Mouse (Mus musculus) kidney, embryonic 14.5 days (tissue): Measurements from ENCODE around the gene Prkcd. TPM values are rescaled to one million over a fixed set of nuclear protein-coding genes. Genes with fewer than 3 reads are reported as not detected.

Source experiments
- ATAC-seq: fragments of 200-750 bp; cut with Nextera tagmentation; 2 replicates; pipeline ENCODE4 v1.8.0; 2017; ENCODE audit warnings: moderate number of reproducible peaks, mild to moderate bottlenecking, moderate TSS enrichment, moderate library complexity; ENCODE audit not compliant: low FRiP score, low TSS enrichment
- H3K27ac ChIP-seq: fragments of 300-500 bp; sonication (generic); 2 replicates; pipeline ENCODE4 v1.5.1; 2014; ENCODE audit warnings: low read depth, mild to moderate bottlenecking, low read length, moderate library complexity, mixed read lengths
- H3K27me3 ChIP-seq: fragments of 300-500 bp; sonication (generic); 2 replicates; pipeline ENCODE4 v1.6.1; 2014; ENCODE audit warnings: mild to moderate bottlenecking, low read length; ENCODE audit not compliant: control insufficient read depth, insufficient read depth
- H3K36me3 ChIP-seq: fragments of 300-500 bp; sonication (generic); 2 replicates; pipeline ENCODE4 v1.6.1; 2014; ENCODE audit warnings: low read length, mixed read lengths; ENCODE audit not compliant: control insufficient read depth, insufficient read depth
- H3K4me1 ChIP-seq: fragments of 300-500 bp; sonication (generic); 2 replicates; pipeline ENCODE4 v1.6.1; 2014; ENCODE audit warnings: low read length, mixed read lengths; ENCODE audit not compliant: control insufficient read depth, insufficient read depth
- H3K4me2 ChIP-seq: fragments of 300-500 bp; sonication (generic); replicated peaks from 2 replicates; pipeline ENCODE4 v1.6.1; 2014; ENCODE audit warnings: low read depth, mild to moderate bottlenecking, low read length
- H3K4me3 ChIP-seq: fragments of 300-500 bp; sonication (generic); 2 replicates; pipeline ENCODE4 v1.5.1; 2014; ENCODE audit warnings: mild to moderate bottlenecking, low read length
- H3K9ac ChIP-seq: fragments of 300-500 bp; sonication (generic); 2 replicates; pipeline ENCODE4 v1.6.1; 2014; ENCODE audit warnings: low read depth, mild to moderate bottlenecking, low read length, moderate library complexity
- H3K9me3 ChIP-seq: fragments of 300-500 bp; sonication (generic); 2 replicates; pipeline ENCODE4 v1.6.1; 2016; ENCODE audit warnings: low read length; ENCODE audit not compliant: control insufficient read depth
- WGBS: fragments of 180-500 bp; shearing (Covaris S2); extraction: QIAGEN DNeasy Blood & Tissue Kit; methylation state at CpG from one replicate; pipeline ENCODE4 v1.1.7; 2014; 5-methylcytosine and 5-hydroxymethylcytosine counted together
- polyA plus RNA-seq: library from polyadenylated mRNA; unstranded; fragments of >200 nt; fragmentation: Nextera tagmentation; extraction: Ambion mirVana; gene quantifications from 2 replicates; pipeline ENCODE4 v1.2.1, GENCODE M21; 2014

Gene Prkcd
- polyA plus RNA-seq, 1 experiment from 2014 or later = 37.0 TPM

DNA sequence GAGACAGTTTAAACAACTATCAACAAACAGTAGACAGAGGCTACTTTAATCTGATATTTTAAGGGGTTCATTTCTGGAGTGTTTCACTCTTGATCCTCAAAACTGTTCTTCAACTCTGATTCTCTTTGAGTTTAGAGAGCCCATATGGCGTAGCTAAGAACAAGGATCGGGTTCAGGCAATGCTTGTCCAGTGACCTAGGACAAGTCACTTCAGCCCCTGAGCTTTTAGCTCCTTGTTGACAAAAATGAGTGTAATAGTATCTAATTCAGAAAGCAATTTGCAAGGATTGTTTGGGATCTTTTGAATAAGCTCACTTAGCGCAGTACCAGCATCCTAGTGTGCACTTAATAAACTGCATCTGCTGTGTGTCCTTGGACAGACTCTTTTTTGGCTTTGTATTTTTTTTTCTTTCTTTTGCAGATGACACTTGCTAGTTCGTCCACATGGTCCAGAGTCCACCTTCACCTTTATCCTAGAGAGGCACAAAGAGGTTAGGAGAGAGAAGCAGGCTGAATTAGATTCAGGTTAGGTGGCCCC lies 28.8 kb upstream of the Prkcd start:
- 0 out of 2 replicates have a peak overlapping the region, but pooled peaks have one; percentile 40 for H3K27ac ChIP-seq
- H3K4me2 ChIP-seq = peak overlapping the region; percentile 63
- no peaks in the 10 kb centered on the region for H3K4me1 ChIP-seq

DNA sequence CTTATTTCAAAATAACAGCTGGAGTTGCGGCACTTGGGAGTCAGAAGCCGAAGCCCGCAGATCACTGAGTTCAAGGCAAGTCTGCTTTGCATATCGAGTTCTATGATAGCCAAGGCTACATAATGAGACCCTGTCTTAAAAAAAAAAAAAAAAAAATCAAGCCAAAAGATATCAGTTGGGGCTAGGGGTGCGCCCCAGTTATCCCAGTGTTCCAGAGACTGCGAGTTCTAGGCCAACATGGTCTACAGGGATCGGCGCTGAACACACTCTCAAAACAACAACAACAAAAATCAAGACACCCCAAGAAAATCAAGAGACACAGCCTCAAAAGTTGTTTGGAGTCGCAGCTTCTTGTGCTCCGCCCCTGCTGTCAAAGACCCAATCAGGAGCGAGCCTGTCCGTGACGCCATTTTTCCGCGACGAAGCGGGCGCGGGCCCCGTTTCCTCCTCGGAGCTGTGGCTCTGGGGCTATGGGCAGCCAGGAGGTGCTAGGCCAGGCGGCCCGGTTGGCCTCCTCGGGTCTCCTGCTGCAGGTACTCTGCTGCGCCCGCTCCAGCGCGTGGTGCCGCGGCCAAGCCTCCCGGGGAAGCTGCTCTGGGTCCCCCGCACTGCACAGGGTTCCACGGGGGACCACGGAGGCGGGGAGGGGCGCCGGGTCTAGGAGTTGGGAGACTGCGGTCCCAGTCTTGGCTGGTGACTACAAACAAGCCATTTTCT lies 28.1 kb upstream of the Prkcd start, which contains the start of gene Rft1:
Gene Rft1 (plus strand): TSS at position 418 of the 717 bp plus-strand sequence.
- Histone ChIP-seq H3K27ac (peak within 1 kb of the TSS; percentile 40; the same call in 1 of the 2 replicates), H3K9me3 (no peaks in the 10 kb centered on the region), H3K4me1 (no peaks in the 10 kb centered on the region), H3K9ac (peak within 1 kb of the TSS; percentile 87), H3K4me2 (peak within 1 kb of the TSS; percentile 63), H3K4me3 (peak within 1 kb of the TSS; percentile 83), H3K27me3 (no peaks in the 10 kb centered on the region), H3K36me3 (peaks cover 8% of the 10 kb centered on the region; the same call in 1 of the 2 replicates)
- WGBS = 2% methylated on average over 38 of the region's 38 CpGs
- ATAC-seq = peak; percentile 89

More for the DNA sequence above, 28.8 kb upstream of the Prkcd start:
- H3K9me3 ChIP-seq = no peaks in the 10 kb centered on the region
- peak overlapping the region; percentile 87 for H3K9ac ChIP-seq
- peaks cover 13% of the 10 kb centered on the region; the same call in 1 of the 2 replicates for H3K36me3 ChIP-seq
- WGBS = 47% methylated on average over 4 of the region's 4 CpGs
- H3K4me3 ChIP-seq = peak overlapping the region; percentile 83
- no peak for ATAC-seq
- H3K27me3 ChIP-seq = no peaks in the 10 kb centered on the region

DNA sequence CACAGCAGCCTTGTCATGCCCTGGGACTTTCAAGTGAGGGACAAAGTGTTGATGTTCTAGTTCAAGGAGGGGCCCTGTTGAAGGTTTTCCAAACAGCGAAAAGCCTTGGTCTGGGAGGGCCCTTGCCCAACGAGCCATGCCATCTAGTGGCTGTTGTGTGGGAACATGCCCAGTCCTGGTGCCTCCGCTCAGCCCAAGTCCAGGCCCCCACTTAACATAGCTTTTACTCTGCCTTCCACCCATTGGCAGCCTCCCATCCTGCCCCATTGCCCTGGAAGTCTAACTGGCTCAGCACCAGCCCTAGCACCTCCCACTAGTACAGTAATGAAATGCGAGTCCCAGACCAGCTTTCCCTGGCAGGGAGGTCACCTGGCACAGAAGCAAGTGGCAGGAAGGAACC lies 25.0 kb upstream of the Prkcd start:
- no peaks in the 10 kb centered on the region for H3K4me1 ChIP-seq

DNA sequence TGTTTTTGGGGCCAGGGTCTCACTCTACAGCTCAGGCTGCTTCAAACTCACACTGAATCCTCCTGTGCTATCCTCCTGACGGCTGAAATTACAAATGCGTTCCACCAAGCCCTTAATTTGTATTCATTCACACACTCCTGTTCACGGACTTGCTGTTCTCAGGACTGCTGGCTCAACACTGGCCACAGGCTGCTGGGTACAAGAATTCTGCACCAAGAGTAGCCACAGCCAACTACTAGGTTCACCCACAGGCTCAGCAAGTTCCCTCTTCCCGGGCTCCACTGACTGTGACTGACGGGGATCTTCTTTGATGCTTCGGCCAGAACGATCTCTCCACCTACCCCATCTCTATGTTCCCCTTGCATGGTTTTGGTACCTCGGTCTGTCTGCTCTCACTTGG lies 23.7 kb upstream of the Prkcd start:
- no peak overlapping the region for H3K4me2 ChIP-seq
- no peak for ATAC-seq
- H3K9ac ChIP-seq = no peak overlapping the region
- no peak overlapping the region for H3K4me3 ChIP-seq
- WGBS = 76% methylated on average over 8 of the region's 8 CpGs
- H3K36me3 ChIP-seq = no peaks in the 10 kb centered on the region
- H3K4me1 ChIP-seq = 0 out of 2 replicates have a peak, but pooled peaks cover 5% of the 10 kb centered on the region
- H3K27ac ChIP-seq = no peak overlapping the region
- no peaks in the 10 kb centered on the region for H3K27me3 ChIP-seq
- H3K9me3 ChIP-seq = no peaks in the 10 kb centered on the region

More for the DNA sequence above, 25.0 kb upstream of the Prkcd start:
- Histone ChIP-seq H3K9me3 (no peaks in the 10 kb centered on the region), H3K27ac (no peak overlapping the region), H3K27me3 (no peaks in the 10 kb centered on the region), H3K36me3 (no peaks in the 10 kb centered on the region), H3K4me3 (no peak overlapping the region), H3K4me2 (no peak overlapping the region), H3K9ac (peak overlapping the region; percentile 28; the same call in 1 of the 2 replicates)
- WGBS = 16% methylated on average over 4 of the region's 4 CpGs
- peak; percentile 82 for ATAC-seq

DNA sequence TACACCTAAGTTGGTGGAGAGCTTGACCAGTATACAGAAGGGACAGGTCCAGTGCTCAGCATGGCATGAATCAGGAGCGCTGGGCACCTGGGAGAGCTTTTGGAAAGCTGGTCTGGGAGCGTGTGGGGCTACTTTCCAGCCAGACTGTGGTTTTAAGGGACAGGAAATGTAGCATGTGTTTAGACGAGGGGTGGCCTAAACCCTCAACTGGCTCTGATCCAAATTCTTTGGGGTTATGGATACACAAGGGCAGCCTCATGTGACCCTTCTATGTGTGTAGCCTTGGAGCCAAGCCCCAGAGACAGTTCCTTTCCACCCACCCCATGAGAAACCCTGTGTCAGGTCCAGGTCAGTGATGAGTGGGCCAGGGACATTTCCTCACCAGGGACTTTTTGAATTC lies 22.5 kb upstream of the Prkcd start:
- Histone ChIP-seq H3K4me2 (no peak overlapping the region), H3K9ac (no peak overlapping the region), H3K27me3 (no peaks in the 10 kb centered on the region), H3K4me3 (no peak overlapping the region), H3K27ac (no peak overlapping the region), H3K9me3 (no peaks in the 10 kb centered on the region), H3K4me1 (0 out of 2 replicates have a peak, but pooled peaks cover 5% of the 10 kb centered on the region), H3K36me3 (no peaks in the 10 kb centered on the region)
- no peak for ATAC-seq
- WGBS = 72% methylated on average over 3 of the region's 3 CpGs

DNA sequence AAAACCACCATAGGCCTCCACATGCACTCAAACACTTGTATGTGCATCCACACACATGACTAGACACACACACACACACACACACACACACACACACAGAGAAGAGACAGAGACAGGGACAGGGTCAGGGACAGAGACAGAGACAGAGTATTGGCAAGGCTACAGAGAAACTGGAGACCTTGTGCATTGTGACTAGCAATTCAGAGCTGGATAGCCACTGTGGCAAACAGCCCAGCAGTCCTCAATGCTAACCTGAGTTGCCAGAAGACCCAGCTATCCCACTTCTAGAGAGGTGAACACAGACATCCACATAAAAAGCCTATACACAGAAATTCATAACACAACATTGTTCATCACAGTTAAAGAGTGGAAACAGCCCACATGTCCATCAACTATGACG lies 20.5 kb upstream of the Prkcd start:
- no peak overlapping the region for H3K4me3 ChIP-seq
- H3K4me2 ChIP-seq = no peak overlapping the region
- no peak overlapping the region for H3K27ac ChIP-seq
- no peaks in the 10 kb centered on the region for H3K9me3 ChIP-seq
- no peaks in the 10 kb centered on the region for H3K36me3 ChIP-seq
- 0 out of 2 replicates have a peak, but pooled peaks cover 5% of the 10 kb centered on the region for H3K4me1 ChIP-seq
- no peak overlapping the region for H3K9ac ChIP-seq
- 89% methylated on average over 1 of the region's 1 CpGs for WGBS
- ATAC-seq = no peak
- no peaks in the 10 kb centered on the region for H3K27me3 ChIP-seq

DNA sequence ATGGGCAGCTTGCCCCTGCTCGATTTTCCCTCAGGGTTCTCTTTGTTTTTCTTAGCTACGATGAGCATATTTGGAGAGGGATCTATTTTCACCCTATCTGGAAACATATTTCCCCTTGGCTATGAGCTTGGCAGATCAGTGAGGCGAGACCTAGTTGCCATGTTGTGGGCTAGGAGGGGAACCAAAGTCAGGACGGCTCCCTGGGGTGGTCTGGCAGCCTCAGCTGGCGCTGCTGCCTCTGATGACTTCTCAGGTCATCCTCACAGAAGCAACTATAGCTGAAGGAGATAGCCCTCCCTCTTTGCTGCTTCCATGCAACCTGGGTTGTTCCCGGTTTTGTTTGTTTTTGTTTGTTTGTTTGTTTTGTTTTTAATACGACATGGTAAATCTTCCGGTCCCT lies 19.1 kb upstream of the Prkcd start:
- ATAC-seq = no peak

DNA sequence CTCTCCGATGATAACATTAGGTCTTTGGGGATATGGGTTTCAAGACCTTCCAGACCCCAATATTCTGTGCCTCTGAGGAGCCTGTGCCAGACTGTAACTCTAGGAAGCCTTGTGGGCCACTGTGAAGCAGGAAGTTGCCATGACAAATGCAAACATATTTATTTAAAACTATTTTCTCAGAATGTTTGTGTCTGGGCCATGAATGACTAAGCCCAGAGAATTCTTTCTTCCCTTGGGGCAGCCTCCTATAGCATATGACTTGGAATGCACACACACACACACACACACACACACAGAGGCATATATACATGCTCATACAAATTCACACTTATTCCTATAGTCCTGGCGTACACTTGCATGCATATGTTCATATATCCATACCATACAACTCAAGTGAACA lies 18.0 kb upstream of the Prkcd start:
- no peak overlapping the region for H3K4me3 ChIP-seq
- no peaks in the 10 kb centered on the region for H3K9me3 ChIP-seq
- no peaks in the 10 kb centered on the region for H3K27me3 ChIP-seq
- H3K9ac ChIP-seq = no peak overlapping the region
- no peaks in the 10 kb centered on the region for H3K36me3 ChIP-seq
- WGBS = 91% methylated on average over 2 of the region's 2 CpGs
- no peak for ATAC-seq
- H3K4me2 ChIP-seq = no peak overlapping the region
- H3K27ac ChIP-seq = no peak overlapping the region
- H3K4me1 ChIP-seq = 0 out of 2 replicates have a peak, but pooled peaks cover 5% of the 10 kb centered on the region

More for the DNA sequence above, 19.1 kb upstream of the Prkcd start:
- no peaks in the 10 kb centered on the region for H3K36me3 ChIP-seq
- H3K4me2 ChIP-seq = no peak overlapping the region
- H3K4me1 ChIP-seq = 0 out of 2 replicates have a peak, but pooled peaks cover 5% of the 10 kb centered on the region
- no peaks in the 10 kb centered on the region for H3K9me3 ChIP-seq
- no peaks in the 10 kb centered on the region for H3K27me3 ChIP-seq
- H3K9ac ChIP-seq = no peak overlapping the region
- no peak overlapping the region for H3K27ac ChIP-seq
- 49% methylated on average over 8 of the region's 8 CpGs for WGBS
- H3K4me3 ChIP-seq = no peak overlapping the region

DNA sequence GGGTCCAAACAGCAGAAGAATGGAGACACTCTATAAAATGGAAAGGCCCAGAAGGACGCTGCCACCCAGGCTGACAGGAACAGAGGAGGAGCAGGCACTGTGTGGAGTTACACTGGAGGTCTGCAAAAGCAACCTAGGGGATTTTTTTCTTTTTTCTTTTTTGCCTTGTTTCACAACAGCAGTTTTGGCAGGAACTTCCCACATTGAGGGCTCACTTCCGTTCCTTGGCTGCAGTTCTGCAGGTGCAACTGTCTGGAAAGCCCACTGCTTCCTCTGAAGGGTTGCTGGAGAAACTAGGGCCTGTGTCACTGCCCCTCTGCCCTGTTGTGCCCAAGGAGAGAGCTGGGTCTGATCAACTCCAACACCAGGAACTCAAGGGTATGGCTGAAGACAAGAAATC lies 15.7 kb upstream of the Prkcd start:
- Histone ChIP-seq H3K4me2 (no peak overlapping the region), H3K36me3 (no peaks in the 10 kb centered on the region), H3K9me3 (no peaks in the 10 kb centered on the region), H3K4me3 (no peak overlapping the region), H3K27me3 (no peaks in the 10 kb centered on the region), H3K4me1 (0 out of 2 replicates have a peak, but pooled peaks cover 5% of the 10 kb centered on the region), H3K27ac (no peak overlapping the region), H3K9ac (no peak overlapping the region)
- ATAC-seq = no peak
- 80% methylated on average over 2 of the region's 2 CpGs for WGBS
